Mouse (Mus musculus) liver, embryonic 11.5 days (tissue): ENCODE measurements at regions not wholly inside any gene's neighbourhood (a gene's known extent, or its start where the extent isn't known, plus 50 kb on each side); places are given as distances from the start of the nearest gene placed in this dataset.

ENCODE experiments used
- ATAC-seq: fragments of 200-750 bp; cut with Nextera tagmentation; replicated peaks from 2 replicates; pipeline ENCODE4 v1.8.0; 2017; ENCODE audit warnings: moderate number of reproducible peaks, mild to moderate bottlenecking, moderate TSS enrichment, moderate library complexity; ENCODE audit not compliant: low FRiP score
- DNase-seq: peaks from one replicate; pipeline ENCODE4 v3.0.0-alpha.2; 2017; ENCODE audit warnings: low spot score
- H3K27ac ChIP-seq: fragments of 300-500 bp; sonication (generic); 2 replicates; pipeline ENCODE4 v1.5.1; 2014; ENCODE audit warnings: mild to moderate bottlenecking, low read depth, low read length, control low read depth
- H3K27me3 ChIP-seq: fragments of 300-500 bp; sonication (generic); replicated peaks from 2 replicates; pipeline ENCODE4 v1.6.1; 2014; ENCODE audit warnings: low read length, mixed read lengths; ENCODE audit not compliant: control insufficient read depth, insufficient read depth
- H3K36me3 ChIP-seq: fragments of 300-500 bp; sonication (generic); 2 replicates; pipeline ENCODE4 v1.6.1; 2014; ENCODE audit warnings: mild to moderate bottlenecking, low read length, moderate library complexity, mixed read lengths; ENCODE audit not compliant: control insufficient read depth, insufficient read depth
- H3K4me1 ChIP-seq: fragments of 300-500 bp; sonication (generic); replicated peaks from 2 replicates; pipeline ENCODE4 v1.6.1; 2014; ENCODE audit warnings: low read length, mixed read lengths; ENCODE audit not compliant: control insufficient read depth, insufficient read depth
- H3K4me2 ChIP-seq: fragments of 300-500 bp; sonication (generic); 2 replicates; pipeline ENCODE4 v1.6.1; 2014; ENCODE audit warnings: mild to moderate bottlenecking, control low read depth, moderate library complexity
- H3K4me3 ChIP-seq: fragments of 300-500 bp; sonication (generic); 2 replicates; pipeline ENCODE4 v1.5.1; 2014; ENCODE audit warnings: low read depth, low read length, control low read depth
- H3K9ac ChIP-seq: fragments of 300-500 bp; sonication (generic); 2 replicates; pipeline ENCODE4 v1.6.1; 2014; ENCODE audit warnings: low read depth, low read length, control low read depth
- H3K9me3 ChIP-seq: fragments of 300-500 bp; sonication (generic); 2 replicates; pipeline ENCODE4 v1.6.1; 2016; ENCODE audit warnings: low read length, inconsistent platforms, mixed read lengths; ENCODE audit not compliant: control insufficient read depth
- WGBS: fragments of 180-500 bp; shearing (Covaris S2); extraction: QIAGEN DNeasy Blood & Tissue Kit; methylation state at CpG from one replicate; pipeline ENCODE4 v1.1.7; 2014; 5-methylcytosine and 5-hydroxymethylcytosine counted together

DNA sequence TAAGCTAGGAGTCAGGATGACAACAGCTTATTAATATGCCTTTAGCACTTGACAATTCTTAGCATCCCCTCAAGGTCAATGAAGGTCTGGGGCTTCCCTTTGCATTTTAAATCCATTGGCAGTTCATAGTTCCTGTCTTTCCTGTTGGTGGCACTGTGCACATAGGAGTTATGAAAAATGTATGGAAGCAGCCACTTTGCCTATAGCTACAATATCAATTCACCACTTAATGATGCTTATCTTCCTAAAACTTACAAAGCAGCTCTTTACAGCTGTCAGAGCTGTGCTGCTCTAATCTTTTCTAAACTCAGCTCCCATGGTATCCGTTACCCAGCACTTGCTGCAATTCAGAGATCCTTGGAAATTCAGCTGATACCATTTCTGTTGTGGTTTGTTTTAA, 456.4 kb upstream of the Gje1 start:
- WGBS = 64% methylated on average over 1 of the region's 1 CpGs
- ATAC-seq (no peak), DNase-seq (no peak)
- Histone ChIP-seq H3K27me3 (no peaks in the 10 kb centered on the region), H3K4me2 (no peak overlapping the region), H3K4me3 (no peak overlapping the region), H3K36me3 (no peaks in the 10 kb centered on the region), H3K4me1 (no peaks in the 10 kb centered on the region), H3K9ac (no peak overlapping the region), H3K27ac (no peak overlapping the region), H3K9me3 (no peaks in the 10 kb centered on the region; the same call in 1 of the 2 replicates)

DNA sequence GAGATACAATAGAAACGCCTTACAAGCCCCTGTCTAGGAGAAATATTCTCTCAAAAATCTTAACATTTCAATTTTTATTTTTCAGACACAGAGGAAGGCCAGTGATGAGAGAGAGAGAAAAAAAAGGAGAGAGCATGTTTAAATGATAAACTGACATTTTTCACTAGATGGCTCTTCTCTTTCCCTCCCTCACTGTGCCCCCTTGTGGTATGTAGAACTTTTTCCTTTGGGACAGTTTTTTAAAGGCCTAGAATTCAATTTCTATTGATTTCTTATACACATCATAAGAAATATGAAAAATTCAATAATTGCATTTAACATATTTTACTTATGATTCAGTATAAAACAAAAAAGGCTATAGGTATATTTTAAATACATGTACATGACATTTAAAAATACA, 454.5 kb upstream of the Gje1 start:
- Histone ChIP-seq H3K36me3 (no peaks in the 10 kb centered on the region), H3K4me2 (no peak overlapping the region), H3K9ac (no peak overlapping the region), H3K4me3 (no peak overlapping the region), H3K27me3 (no peaks in the 10 kb centered on the region), H3K27ac (no peak overlapping the region), H3K4me1 (no peaks in the 10 kb centered on the region), H3K9me3 (no peaks in the 10 kb centered on the region; the same call in 1 of the 2 replicates)
- ATAC-seq (no peak), DNase-seq (no peak)
- WGBS = 75% methylated on average over 1 of the region's 1 CpGs

GRCm38 (mm10) chr10:15140703-15141102, 422.7 kb upstream of the Gje1 start:
- Histone ChIP-seq H3K9me3 (no peaks in the 10 kb centered on the region), H3K4me2 (no peak overlapping the region), H3K27me3 (no peaks in the 10 kb centered on the region), H3K4me3 (no peak overlapping the region), H3K27ac (no peak overlapping the region), H3K4me1 (no peaks in the 10 kb centered on the region), H3K9ac (no peak overlapping the region), H3K36me3 (no peaks in the 10 kb centered on the region)
- DNase-seq (no peak), ATAC-seq (no peak)
- 72% methylated on average over 2 of the region's 2 CpGs for WGBS
